Mouse (Mus musculus) forebrain, embryonic 14.5 days (tissue): Measurements from ENCODE around the gene Large1. TPM values are rescaled to one million over a fixed set of nuclear protein-coding genes. Genes with fewer than 3 reads are reported as not detected.
A peak's percentile ranks its signal among the peaks of the same experiment; 100 is the strongest.

Source experiments
- ATAC-seq: fragments of 200-750 bp; cut with Nextera tagmentation; 2 replicates; pipeline ENCODE4 v1.8.0; 2017; ENCODE audit warnings: mild to moderate bottlenecking, moderate library complexity
- DNase-seq: peaks from one replicate; pipeline ENCODE4 v3.0.0-alpha.2; 2015; ENCODE audit warnings: low spot score
- H3K27ac ChIP-seq: fragments of 300-500 bp; sonication (generic); 2 replicates; pipeline ENCODE4 v1.5.1; 2014; ENCODE audit warnings: low read depth, mild to moderate bottlenecking, control low read depth, low read length, moderate library complexity
- H3K27me3 ChIP-seq: fragments of 300-500 bp; sonication (generic); replicated peaks from 2 replicates; pipeline ENCODE4 v1.6.1; 2014; ENCODE audit warnings: low read length, control low read depth, mixed read lengths; ENCODE audit not compliant: control insufficient read depth, insufficient read depth
- H3K36me3 ChIP-seq: fragments of 300-500 bp; sonication (generic); 2 replicates; pipeline ENCODE4 v1.6.1; 2014; ENCODE audit warnings: low read length, control low read depth; ENCODE audit not compliant: control insufficient read depth, insufficient read depth
- H3K4me1 ChIP-seq: fragments of 300-500 bp; sonication (generic); 2 replicates; pipeline ENCODE4 v1.6.1; 2014; ENCODE audit warnings: antibody characterized with exemption, low read length, control low read depth; ENCODE audit not compliant: control insufficient read depth, insufficient read depth
- H3K4me2 ChIP-seq: fragments of 300-500 bp; sonication (generic); 2 replicates; pipeline ENCODE4 v1.6.1; 2014; ENCODE audit warnings: mild to moderate bottlenecking, control low read depth, low read length
- H3K4me3 ChIP-seq: fragments of 300-500 bp; sonication (generic); 2 replicates; pipeline ENCODE4 v1.5.1; 2014; ENCODE audit warnings: low read depth, low read length, control low read depth
- H3K9ac ChIP-seq: fragments of 300-500 bp; sonication (generic); 2 replicates; pipeline ENCODE4 v1.6.1; 2014; ENCODE audit warnings: mild to moderate bottlenecking, low read length, control low read depth, moderate library complexity
- H3K9me3 ChIP-seq: fragments of 300-500 bp; sonication (generic); replicated peaks from 2 replicates; pipeline ENCODE4 v1.6.1; 2016; ENCODE audit warnings: low read length, control low read depth, mixed read lengths; ENCODE audit not compliant: control insufficient read depth
- WGBS: fragments of 180-500 bp; shearing (Covaris S2); extraction: QIAGEN DNeasy Blood & Tissue Kit; methylation state at CpG from one replicate; pipeline ENCODE4 v1.1.7; 2014; 5-methylcytosine and 5-hydroxymethylcytosine counted together
- polyA plus RNA-seq: library from polyadenylated mRNA; unstranded; fragments of >200 nt; fragmentation: Nextera tagmentation; extraction: Ambion mirVana; gene quantifications from 2 replicates; pipeline ENCODE4 v1.2.1, GENCODE M21; 2014

Gene Large1
- polyA plus RNA-seq, 1 experiment from 2014 or later: 19.6 TPM

DNA sequence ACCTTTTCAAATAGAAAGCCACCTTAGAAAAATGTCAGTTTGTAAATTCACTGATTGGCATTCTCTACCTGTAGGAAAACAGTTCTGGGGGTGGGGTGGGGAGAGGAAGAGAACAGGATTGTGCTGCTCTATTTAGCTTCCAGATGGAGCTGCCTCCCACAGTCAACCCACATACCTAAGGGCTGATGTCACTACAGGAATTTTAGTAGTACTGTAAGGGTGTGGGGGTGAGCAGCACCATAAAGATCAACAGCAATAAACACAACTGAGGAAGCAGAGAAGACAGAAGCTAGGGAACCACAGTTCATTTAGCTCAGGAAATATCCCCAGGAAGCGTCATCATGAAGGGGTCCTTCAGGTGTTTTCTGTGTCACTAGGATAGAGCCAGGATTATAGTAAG lies 174.9 kb downstream of the Large1 start:
- WGBS: 88% methylated on average over 1 of the region's 1 CpGs
- no peak overlapping the region for H3K4me3 ChIP-seq
- no peak overlapping the region for H3K9ac ChIP-seq
- H3K27ac ChIP-seq: no peak overlapping the region
- H3K9me3 ChIP-seq: no peaks in the 10 kb centered on the region
- no peaks in the 10 kb centered on the region for H3K27me3 ChIP-seq
- no peak overlapping the region for H3K4me2 ChIP-seq
- no peaks in the 10 kb centered on the region for H3K36me3 ChIP-seq
- ATAC-seq (no peak), DNase-seq (no peak)
- H3K4me1 ChIP-seq: no peaks in the 10 kb centered on the region

DNA sequence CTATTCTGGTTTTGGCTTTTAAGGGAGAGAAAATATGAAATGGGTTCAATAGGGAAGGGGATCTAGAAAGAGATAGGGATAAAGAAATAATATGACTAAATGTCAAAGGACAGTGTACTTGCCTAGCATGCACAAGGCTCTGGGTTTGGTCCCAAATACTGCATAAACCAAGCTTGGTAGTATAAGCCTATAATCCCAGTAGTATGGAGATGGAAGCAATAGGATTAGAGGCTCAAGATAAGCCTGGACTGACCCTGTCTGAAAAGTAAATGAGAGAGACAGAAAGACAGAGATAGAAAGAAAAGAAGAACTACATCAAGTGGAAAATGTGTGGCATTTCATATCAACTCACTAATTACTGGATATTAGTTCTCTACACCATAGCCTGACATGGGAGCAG lies 180.7 kb downstream of the Large1 start:
- Histone ChIP-seq H3K4me3 (no peak overlapping the region), H3K4me1 (no peaks in the 10 kb centered on the region), H3K27ac (no peak overlapping the region), H3K9me3 (no peaks in the 10 kb centered on the region), H3K9ac (no peak overlapping the region), H3K4me2 (no peak overlapping the region), H3K36me3 (no peaks in the 10 kb centered on the region), H3K27me3 (no peaks in the 10 kb centered on the region)
- ATAC-seq: no peak
- DNase-seq: no peak

DNA sequence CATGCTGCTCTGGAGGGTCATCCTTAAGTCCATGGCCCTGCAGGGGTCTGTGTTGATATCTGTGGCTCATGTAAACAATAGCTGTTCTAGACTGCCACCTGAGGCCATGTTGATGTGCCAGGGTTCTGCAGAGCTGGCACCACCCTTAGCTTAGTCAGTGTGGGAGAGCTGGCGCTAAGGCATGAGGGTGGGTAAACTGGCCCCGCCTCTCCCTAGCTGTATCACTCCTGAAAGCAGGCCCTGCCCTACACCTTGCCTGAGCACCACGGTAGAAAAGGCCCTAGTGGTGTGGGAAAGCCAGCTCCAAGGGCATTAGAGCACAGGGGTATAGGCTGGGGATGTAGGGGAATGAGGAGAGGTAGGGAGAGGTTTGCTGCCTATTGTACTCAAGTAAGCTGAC lies 191.3 kb downstream of the Large1 start:
- ATAC-seq (no peak), DNase-seq (no peak)
- Histone ChIP-seq H3K27ac (no peak overlapping the region), H3K4me2 (no peak overlapping the region), H3K4me1 (no peaks in the 10 kb centered on the region), H3K27me3 (no peaks in the 10 kb centered on the region), H3K36me3 (no peaks in the 10 kb centered on the region), H3K9ac (no peak overlapping the region), H3K4me3 (no peak overlapping the region), H3K9me3 (no peaks in the 10 kb centered on the region)
- WGBS: 68% methylated on average over 3 of the region's 3 CpGs

DNA sequence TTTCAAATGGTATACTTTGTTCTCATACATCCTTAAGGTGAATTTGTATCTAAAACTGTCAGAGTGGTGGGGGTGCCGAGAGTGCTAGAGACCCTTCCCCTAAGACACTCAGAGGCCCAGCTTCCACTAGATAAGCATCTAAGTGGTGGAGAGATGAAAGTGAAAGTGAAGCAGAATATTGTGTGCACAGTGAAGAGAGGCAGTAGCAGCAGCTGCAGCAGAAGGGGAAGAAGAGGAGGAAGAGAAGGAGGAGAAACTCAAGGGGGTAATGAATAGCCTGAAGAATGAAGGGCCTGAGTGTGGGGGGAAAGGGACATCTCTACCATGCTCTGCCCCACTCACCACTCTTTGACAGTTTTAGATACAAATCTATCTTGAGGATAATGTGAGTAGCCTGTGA lies 191.8 kb downstream of the Large1 start:
- Histone ChIP-seq H3K27me3 (no peaks in the 10 kb centered on the region), H3K36me3 (no peaks in the 10 kb centered on the region), H3K27ac (no peak overlapping the region), H3K9me3 (no peaks in the 10 kb centered on the region), H3K4me3 (no peak overlapping the region), H3K4me2 (no peak overlapping the region), H3K9ac (no peak overlapping the region), H3K4me1 (no peaks in the 10 kb centered on the region)
- no peak for DNase-seq
- 88% methylated on average over 1 of the region's 1 CpGs for WGBS
- no peak for ATAC-seq

DNA sequence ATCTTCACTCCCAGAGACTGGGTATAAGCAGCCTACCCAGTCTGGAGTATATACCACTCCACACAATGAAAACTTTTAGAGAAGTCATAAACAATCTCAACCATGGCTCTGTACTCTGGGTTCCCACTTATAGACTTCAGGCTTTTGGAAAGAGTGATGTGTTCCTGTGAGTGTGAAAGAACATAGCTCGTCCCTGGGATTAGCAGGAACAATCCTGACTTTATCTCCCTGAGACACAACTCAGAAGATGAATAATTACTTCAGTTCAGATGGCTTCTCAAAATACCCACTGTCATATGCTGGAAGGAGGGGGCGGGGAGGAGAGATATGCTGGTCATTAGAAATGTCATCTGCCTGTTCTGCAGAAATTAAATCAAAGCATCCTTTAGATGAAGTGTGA lies 192.4 kb downstream of the Large1 start:
- Histone ChIP-seq H3K9me3 (no peaks in the 10 kb centered on the region), H3K4me3 (no peak overlapping the region), H3K4me1 (no peaks in the 10 kb centered on the region), H3K4me2 (no peak overlapping the region), H3K9ac (no peak overlapping the region), H3K27ac (no peak overlapping the region), H3K36me3 (no peaks in the 10 kb centered on the region), H3K27me3 (no peaks in the 10 kb centered on the region)
- 79% methylated on average over 2 of the region's 2 CpGs for WGBS
- DNase-seq (no peak), ATAC-seq (no peak)

DNA sequence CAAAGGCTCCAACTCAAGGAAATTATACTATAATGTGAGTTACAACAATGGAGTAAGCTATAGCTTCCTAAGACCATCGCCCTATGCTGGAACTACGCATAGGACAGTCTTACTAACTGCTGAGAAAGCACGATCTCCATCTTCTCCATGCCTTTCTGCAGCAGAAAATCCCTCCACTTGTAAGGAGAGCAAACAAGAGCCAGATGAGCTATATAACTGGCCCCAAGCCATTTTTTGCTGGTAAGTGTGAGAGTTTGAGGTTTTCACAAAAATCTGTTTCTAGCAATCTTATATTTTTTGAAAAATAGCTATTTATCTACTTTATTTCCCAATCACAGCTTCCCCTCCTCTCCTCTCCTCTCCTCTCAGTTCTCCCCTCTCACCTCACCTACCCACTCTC lies 206.1 kb downstream of the Large1 start:
- no peaks in the 10 kb centered on the region for H3K9me3 ChIP-seq
- no peaks in the 10 kb centered on the region for H3K27me3 ChIP-seq
- H3K27ac ChIP-seq: no peak overlapping the region
- H3K9ac ChIP-seq: no peak overlapping the region
- no peak overlapping the region for H3K4me2 ChIP-seq
- peaks cover 6% of the 10 kb centered on the region; the same call in 1 of the 2 replicates for H3K4me1 ChIP-seq
- DNase-seq: no peak
- no peak for ATAC-seq
- H3K36me3 ChIP-seq: no peaks in the 10 kb centered on the region
- H3K4me3 ChIP-seq: no peak overlapping the region
- WGBS: 93% methylated on average over 3 of the region's 3 CpGs

DNA sequence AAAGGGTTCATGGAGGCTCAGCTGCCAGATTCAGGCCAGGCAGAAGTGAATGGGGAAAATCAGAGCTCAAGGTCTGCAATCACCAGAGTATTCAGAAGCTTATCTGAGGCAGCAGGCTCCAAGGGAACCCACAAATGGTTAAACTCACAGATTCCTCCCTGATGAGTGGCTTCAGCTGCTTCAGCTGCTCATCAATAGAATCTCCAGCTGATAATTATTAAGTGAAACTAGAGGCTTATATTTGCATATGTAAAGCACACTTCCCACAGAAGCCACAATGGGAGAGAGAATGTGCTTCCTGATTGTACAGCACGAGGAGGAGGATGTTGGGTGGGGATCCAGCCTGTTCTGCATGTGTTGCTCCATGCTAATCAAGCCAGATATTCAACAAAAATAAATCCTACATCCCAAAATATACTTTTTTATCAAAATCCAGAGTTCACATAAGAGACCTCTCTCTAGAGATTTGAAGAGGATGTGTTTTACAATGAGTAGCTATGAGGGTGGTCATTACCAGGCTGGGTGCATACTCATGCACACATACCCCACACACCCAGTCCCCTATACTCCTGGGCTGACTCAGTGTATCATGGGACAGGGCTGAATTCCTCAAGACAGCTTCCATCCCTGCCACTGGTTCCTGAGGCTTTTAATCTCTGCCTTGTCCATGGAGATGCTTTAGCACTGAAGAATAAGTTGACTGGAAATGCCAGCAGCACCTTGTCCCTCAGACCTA lies 210.5 kb downstream of the Large1 start:
- H3K4me3 ChIP-seq: no peak overlapping the region
- no peaks in the 10 kb centered on the region for H3K27me3 ChIP-seq
- H3K4me1 ChIP-seq: peaks cover 10% of the 10 kb centered on the region; the same call in 1 of the 2 replicates
- ATAC-seq: peak; percentile 92
- peak overlapping the region; percentile 58 for H3K27ac ChIP-seq
- no peak overlapping the region for H3K4me2 ChIP-seq
- H3K9ac ChIP-seq: no peak overlapping the region
- DNase-seq: peak; percentile 86
- H3K36me3 ChIP-seq: no peaks in the 10 kb centered on the region
- no peaks in the 10 kb centered on the region for H3K9me3 ChIP-seq
- 0% methylated on average over 1 of the region's 1 CpGs for WGBS

DNA sequence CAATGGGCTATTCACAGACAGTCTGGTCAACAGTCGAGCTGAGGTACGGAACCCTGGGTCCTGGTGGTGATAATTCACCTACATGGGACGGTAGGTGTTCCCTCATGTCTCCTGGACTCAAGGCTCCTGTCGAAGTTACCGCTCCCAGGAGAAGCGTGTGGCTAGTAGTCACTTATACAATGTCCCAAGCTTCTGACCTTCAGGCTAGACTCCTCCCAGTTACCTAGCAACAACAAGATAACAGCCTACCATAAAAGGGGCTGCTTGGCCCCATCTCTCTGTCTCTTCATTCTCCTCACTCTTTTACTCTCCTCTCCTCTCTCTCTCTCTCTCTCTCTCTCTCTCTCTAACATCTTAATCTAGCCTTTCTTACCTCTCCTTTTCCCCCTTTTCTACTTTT lies 217.9 kb downstream of the Large1 start:
- 94% methylated on average over 6 of the region's 6 CpGs for WGBS
- Histone ChIP-seq H3K4me3 (no peak overlapping the region), H3K27ac (no peak overlapping the region), H3K9me3 (no peaks in the 10 kb centered on the region), H3K4me1 (no peaks in the 10 kb centered on the region), H3K9ac (no peak overlapping the region), H3K4me2 (no peak overlapping the region), H3K27me3 (no peaks in the 10 kb centered on the region), H3K36me3 (peaks cover 2% of the 10 kb centered on the region; the same call in 1 of the 2 replicates)
- DNase-seq (no peak), ATAC-seq (no peak)

DNA sequence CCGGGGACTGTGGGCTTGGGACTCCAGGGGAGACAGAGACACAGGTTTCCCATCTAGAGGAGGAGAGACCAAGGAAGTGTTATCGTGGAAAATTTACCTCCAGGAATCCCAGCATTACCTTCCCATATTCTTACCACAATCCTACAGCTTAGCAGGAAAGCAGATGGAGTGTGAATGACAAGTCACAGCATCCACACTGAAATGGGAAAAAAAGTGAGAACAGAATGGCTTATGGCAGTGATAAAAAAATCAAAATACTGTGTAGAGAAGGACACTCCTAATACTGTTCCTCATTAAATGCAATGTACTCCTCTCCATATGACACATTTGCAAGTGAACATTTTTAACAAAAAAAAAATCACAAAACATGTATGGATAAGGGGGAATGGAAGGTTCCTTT lies 221.3 kb downstream of the Large1 start:
- DNase-seq (peak; percentile 28), ATAC-seq (peak; percentile 60; the same call in 1 of the 2 replicates)
- Histone ChIP-seq H3K9ac (no peak overlapping the region), H3K4me3 (no peak overlapping the region), H3K27ac (peak overlapping the region; percentile 52; the same call in 1 of the 2 replicates), H3K4me2 (no peak overlapping the region), H3K36me3 (peaks cover 2% of the 10 kb centered on the region; the same call in 1 of the 2 replicates), H3K27me3 (no peaks in the 10 kb centered on the region), H3K4me1 (no peaks in the 10 kb centered on the region), H3K9me3 (no peaks in the 10 kb centered on the region)
- 92% methylated on average over 2 of the region's 2 CpGs for WGBS
